Mouse (Mus musculus) ovary, adult 18-20 months (tissue): Measurements from ENCODE around the gene Gm45062.

ENCODE experiments used
- DNase-seq: peaks from one replicate; pipeline ENCODE4 v3.0.0; 2022; ENCODE audit warnings: low spot score, mixed read lengths

Gm45062 gene

DNA sequence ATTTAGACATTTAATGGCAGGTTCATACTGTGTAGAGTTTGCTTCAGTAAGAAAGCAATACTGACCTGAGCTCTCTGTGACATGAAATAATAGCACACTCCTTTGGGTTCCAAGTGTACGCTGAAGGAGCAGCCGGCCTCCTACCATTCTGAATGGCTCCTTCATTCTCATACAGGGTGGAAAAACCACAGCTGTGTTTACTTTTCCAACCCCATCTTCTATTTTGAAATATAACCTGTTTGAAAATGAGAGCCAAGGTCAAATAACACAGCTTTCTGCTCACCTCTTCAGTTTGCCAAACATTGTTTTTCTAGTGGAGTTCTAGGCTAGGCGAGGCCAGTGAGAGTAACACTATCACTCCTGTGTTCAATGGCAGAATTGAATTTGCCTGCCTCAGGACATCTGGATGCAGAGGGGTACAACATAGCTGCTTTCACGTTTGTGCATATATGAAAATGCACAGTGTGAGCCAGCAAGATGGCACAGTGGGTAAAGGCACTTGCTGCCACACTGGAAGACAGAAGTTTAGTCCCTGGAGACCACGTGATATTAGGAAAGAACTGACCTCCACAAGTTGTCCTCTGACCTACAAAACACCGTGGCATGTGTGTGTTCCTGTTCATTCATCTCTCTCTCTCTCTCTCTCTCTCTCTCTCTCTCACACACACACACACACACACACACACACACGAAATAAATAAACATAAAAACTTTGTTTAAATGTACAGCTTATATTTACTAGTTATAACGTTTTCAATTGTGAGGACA, 157.7 kb downstream of the Gm45062 start:
- no peak for DNase-seq

DNA sequence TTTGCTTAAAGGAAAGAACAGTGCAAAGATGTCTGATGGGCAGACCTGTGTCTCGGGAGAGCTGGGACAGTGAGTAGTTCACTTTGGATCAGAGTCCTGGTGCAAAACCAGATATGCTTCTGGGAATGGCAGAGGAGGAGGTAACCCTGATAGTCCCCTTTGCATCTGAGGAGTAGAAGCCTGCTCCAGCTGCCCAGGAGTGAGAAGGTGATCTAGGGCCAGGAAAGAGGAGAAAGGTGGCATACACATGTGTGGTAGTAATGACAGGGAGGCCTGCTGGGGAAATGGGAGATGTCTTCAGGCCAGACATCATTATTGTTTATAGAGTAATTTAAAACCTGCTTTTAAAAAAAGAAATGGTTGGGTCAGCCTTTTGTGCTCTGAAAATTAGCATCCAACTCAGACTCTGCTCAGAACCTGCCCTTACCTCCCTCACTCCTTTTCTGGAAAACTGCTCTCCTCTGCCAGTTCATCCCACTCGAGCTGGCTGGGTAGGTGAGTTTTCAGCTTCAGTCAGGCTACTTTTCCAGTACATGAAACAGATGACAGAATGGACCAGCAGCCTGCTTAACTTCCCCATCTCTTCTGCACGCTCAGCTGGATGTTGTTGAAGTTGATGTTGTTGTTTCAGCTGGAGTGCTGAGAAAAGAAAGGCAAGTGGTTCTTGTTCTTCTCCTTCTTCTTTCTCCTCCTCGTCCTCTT, 160.4 kb downstream of the Gm45062 start:
- no peak for DNase-seq

DNA sequence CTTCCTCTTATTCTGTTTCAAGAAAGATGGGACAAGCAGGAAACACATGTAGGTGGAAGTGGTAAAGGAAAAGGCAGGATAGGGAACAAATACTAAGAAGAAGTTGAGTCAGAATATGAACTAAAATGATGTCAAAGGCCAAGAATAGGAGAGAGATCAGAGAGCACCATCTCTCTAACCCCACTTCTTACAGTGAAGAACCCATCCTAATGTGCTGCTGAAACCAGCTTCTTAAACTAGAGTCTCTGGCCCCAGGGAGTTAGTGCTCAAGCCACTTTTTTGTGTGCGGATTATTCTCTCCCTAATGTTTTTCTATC, 160.9 kb downstream of the Gm45062 start:
- no peak for DNase-seq

DNA sequence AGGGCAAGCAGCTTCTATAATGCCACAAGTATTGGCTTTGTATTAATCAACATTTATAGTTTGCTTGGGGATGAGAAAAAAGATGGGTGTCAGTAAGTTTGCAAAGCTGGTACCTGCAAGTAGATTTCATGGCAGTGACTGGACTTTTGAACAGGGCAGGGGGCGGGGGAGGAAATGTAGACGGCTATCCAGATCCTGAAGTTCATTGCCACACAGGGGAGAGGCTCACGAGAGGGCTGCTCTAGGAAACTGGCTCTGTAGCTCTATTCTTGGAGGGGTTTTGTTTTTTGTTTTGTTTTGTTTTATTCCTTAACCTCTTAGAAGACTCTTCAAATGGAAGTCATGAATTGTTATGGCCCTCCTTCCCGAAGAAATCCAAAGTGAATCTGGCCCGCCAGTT, 162.2 kb downstream of the Gm45062 start:
- DNase-seq: no peak

DNA sequence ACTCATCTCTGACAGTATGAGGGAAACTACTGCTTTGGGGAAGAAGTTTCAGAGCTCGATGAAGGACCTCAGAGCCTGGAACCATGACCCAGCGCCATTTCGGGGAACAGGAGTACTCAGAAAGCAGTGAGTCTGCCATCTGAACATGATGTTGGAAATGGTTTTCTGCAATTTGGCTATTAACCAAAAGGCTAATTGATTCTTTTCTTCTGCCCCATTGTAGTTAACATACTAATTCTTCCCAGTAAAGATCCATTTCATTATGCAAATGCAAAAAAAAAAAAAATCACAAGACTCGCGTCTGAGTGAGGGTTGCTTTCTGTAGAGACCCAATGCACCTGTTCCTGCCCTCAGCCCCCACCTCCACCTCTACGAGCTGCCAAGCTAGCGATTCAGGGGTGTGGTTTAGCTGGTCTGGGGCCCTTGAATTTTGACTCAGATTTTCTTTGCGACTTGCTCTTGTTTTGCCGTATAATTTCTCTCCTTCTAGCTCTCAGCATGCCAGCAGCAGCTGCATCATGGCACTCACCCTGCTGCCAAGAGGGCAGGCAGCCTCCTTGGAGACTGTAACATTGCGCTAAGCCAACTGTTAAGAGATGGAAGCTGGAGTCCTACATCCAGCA, 162.8 kb downstream of the Gm45062 start:
- DNase-seq: no peak

DNA sequence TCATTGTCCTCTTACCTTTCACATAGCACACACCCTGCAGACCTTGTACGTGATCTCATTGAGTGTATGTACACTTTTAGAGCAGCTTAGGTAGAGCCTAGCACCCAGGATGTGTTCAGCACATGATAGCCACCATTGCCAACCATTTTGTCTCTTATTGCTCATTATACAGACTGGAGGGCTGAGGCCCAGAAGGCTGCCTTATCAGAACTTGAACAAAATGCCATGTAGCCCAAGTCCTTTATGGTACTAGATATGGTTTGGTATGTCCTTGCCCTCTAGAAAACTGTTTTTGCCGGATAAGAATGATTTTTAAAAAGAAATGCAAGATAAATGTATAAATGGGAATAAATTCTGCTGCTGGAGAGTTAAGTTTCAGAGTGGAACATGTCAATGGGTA, 163.9 kb downstream of the Gm45062 start:
- DNase-seq: no peak

DNA sequence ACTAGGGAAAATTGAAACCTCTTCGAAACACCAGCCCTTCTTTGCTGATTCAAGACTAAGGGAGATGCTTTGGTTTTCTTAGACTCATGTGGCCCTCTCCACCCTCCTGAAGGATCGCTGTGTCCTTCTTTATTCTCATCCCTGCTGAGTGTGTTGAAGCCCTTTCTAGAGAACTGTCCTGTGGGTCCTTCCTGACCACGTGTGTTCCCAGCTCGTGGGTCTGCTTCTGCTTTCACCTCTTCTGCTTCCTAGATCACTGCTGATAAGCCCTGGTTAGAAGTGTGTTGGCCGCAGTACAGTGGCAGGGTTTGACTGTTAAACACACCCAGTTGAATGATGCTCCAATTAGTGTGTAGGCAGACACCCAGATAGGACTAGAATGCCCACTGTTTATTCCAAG, 168.4 kb downstream of the Gm45062 start:
- DNase-seq: no peak

DNA sequence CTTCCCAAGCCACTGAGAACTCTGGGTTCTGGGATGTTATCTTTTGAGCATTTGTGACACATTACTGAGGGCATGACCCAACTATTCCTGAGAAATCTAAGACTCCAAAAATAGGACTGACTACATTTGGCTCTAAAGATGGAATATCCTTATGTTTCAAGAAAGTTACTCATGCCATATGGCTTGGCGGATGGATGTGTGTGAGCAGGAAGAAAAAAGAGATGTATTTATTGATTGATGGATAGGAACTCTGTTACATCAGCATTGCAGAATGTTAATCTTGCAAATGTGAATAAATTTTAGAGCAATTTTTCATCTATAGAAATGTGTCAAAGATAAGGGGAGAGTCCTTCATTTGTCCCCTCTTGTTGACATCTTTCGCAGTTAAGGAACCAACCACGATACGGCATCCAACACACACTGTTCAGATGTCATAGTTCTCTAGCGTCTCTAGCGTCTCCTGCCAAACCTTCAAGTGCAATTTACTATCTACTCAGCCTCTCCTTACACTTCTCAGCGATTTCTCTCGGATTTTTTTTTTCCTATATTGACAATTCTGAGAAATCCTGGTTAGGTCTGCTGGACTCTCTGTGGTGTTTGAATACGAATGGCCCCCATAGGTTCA, 171.5 kb downstream of the Gm45062 start:
- DNase-seq: no peak

DNA sequence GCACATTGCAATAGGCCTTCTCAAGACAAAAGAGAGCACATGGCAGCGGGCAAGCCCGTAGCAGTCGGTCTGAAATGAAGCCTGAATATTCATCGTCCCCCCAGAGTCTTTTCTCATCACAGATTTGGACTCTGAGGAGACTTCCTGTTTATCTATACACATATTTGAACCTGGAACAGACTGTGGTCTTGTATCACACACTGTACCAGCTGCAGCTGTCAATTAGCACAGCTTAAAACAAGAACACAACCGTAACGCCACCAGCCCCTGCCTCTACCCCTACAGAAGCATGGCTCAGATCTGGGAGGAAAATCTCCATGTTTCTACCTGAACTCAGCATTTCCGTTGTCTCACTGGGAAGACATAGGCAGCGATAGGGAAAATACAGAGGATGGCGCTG, 173.9 kb downstream of the Gm45062 start:
- no peak for DNase-seq

DNA sequence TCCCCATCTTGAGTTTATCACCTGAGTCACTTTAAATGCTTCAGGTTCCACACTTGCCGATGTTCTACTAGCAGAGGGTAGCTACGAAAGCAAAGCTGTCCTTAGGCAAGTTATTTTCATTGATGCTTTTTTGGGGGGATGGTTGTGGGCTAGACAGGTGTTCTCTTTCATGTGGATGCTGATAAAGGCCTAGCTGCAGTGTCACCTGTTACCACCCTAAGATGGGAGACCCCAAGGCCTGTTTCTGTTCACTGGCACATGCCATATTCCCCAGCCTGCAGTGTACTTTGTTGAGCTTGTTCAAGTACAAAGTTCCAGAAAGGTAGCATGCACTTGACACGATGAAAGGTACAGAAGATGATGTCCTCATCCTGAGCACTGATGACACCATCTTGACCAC, 178.7 kb downstream of the Gm45062 start:
- no peak for DNase-seq

DNA sequence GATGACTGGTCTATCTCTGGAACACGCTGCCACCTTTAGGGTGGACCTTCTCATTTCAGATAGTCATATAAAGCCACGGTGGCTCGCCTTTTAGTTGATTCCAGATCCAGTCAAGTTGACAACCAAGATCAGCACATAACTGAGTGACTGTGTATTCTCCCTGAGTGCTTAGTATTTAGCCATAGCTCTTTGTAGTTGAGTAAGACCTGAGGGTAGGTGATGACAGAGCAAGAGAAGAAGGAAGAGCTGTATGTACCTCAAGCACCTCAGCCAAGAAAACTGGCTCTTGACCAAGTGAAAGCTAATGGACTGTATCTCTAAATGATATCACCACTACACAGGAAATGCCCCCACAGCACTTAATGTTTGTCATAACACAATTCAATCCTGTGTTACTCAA, 182.6 kb downstream of the Gm45062 start:
- no peak for DNase-seq

DNA sequence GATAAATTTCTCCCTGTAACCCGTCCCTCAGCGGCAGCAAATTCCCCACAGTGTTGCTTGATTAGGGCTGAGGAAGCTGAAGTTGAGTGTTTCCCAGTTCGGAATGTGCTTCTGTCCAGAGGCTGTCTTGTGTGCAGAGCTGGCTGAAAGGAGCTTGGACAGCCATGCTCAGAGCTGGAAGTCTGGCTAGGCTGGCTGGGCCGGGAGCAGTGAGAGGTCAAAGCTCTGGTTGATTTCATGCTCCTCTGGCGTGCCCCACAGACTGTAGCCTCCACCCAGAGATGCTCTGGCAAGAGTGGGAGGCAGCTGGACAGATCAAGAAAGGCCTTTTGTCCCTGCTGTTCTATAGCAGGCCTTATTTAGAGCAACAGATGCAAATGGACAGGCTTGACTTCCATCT, 187.5 kb downstream of the Gm45062 start:
- peak; percentile 2 for DNase-seq

DNA sequence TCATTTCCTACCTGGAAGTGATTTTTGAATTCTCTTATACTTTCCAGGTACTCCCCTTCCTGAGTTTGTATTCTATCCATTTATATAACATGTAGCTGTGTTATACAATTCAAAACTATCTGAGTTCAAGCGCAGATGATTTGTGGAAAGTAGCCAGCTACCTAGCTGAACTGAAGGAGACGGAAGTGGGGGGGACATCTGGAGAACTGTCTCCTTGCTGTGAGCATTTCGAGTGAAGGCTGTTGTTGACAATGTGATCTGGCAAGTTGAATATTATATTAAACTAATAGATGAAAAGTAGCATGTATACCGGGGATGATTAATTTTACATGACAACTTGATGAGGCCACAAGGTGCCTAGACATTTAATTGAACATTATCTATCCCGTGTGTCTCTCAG, 196.3 kb downstream of the Gm45062 start:
- no peak for DNase-seq

DNA sequence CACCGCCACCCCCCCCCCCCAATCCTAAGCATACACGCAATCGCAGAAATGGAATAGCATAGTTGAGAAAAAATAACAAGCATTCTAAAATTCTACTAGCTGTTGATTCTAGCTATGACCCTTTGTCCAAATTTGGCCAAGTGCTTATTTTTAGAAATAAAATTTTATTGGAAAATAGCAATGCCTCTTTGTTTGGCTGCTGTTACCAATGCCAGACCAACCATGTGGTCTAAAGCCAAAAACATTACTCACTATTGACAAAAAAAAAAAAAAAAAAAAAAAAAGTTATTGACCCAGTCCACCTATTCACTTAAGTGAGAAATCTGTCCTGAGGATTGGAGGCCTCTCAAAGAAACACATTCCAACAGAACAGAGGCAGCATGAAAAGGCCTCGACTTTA, 199.3 kb downstream of the Gm45062 start:
- no peak for DNase-seq

DNA sequence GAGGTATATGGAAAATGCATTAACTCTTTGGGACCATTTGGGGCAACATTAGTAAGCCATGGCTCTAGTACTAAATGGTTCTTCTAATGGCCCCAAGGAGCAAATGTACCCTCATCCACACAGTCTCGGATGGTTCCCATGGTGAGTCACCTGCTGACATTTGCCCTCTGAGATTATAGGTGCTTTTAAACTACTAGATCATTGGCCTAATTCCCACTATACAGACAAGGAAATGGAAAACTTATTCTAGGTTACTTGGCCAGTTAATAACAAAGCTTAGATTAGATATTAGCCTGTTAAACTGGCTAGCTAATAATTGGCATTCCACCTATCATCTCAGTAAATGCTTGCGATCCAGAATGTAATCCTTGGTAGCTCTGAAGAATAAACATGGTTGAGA, 203.2 kb downstream of the Gm45062 start:
- no peak for DNase-seq

DNA sequence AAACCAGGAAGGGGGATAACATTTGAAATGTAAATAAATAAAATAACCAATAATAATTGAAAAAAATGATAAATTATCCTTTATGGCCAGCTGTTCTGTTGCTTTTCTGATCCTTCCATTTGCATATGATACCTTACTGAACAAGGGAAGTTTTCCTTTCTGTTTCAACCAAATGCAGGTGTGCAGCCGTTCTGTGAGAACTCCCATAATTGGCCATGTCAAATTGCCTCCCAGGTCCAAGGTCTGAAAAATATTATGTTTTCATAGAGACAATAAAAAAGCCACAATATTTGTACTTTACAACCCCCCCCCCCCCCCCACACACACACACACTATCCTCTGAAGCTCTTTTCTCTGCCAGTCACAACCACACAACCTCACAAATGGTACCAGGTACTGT, 206.1 kb downstream of the Gm45062 start:
- DNase-seq: no peak

DNA sequence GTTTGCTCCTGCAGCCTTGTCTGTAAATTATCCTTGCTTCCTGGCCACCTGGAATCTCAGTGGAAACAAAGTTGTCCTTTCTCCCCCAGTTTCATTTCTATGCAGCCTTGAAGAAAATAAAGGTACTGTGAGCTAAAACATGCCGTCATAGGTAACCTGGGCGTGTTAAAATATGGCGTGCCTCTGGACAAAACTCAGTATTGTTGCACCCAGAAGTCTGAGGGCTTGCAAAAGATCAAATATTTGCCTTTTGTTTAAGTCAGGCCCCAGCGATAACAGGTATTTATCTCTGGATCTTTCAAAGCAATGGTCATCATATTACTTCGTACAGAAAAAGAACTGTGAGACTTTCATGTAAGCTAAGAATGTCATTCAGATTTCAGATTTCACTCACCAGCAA, 206.7 kb downstream of the Gm45062 start:
- no peak for DNase-seq

DNA sequence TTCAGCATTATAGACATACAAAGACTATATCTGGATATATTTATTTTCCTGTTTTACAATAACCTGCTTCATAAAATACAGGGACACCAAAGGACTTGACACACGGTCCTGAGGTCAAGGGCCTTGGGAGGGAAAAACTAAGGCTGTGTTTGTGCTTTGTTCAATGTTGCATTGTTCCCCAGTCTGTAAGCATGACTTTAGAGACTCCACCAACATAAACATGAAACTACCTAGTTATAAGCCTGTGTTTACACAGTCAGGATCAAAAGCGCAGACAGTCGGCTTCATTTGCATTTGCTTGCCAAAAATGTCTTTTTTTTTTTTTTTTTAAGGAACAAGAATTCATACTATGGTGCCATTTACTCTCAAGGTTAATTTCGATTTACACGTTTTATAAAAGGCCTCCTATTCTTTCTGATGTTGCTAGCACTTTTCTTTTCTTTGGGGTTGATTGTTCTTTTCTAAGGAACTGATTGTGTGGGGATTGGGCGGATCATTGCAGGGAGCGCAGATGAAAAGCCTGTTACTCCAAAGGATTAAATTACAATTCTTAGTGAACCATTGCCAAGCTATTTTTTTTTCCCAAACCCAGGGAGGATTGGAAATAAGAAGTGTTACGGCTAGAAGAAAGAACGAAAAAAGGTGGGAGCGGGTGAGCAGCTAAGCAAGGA, 208.6 kb downstream of the Gm45062 start:
- DNase-seq: no peak

DNA sequence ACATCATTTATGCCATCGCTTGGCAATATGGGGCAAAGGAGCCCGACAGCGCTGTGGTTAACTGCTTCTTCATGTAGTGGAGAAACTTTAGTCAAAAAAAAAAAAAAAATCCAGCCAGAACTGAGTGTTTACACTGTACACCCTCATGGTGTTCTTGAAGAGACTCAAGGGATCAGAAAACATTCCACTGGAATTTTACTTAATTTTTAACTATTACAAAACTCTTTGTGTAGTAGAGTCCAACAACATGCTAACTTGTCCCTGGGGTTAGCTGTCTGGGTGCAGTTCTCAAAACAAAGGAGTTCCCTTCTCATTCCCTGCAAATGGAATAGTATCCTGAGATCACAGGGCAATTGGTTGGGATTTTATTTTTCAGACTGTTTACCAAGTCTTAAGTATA, 210.7 kb downstream of the Gm45062 start:
- no peak for DNase-seq

DNA sequence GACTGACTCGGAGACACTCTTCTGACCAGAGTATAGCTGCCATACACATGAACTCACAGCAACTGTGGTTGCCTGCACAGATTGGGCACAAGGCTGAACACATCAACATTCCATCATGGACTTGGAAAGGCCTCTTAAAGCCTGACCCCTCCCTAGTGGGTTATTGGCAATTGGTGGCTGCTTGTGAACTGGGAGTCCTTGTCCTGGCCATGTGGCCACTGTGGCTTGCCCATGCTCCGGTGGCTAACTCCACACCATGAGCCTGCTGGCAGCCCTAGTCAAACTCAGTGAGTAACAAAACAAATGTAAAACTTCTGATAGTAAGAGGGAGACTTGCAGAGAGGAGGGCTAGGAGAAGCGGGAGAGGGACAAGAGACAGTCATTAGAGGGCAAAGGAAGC, 212.9 kb downstream of the Gm45062 start:
- no peak for DNase-seq

DNA sequence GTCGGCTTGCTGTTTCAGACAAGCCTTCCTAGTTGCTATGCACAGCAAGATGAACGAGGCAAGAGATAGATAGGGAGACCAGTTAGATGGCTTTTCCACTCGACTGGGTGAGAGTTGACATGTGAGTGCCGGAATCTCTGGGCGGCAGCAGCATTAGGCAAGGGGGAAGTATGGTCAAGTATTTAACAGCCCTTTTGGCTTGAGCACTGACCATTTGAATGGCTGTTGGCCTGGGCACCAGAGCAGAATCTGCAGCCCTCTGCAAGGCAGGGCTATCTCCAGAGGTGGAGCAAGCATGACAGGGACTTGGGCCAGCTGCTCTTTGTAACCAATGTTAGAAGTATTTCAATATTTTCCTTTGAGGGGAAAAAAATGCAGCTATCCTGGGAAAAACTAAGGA, 213.7 kb downstream of the Gm45062 start:
- no peak for DNase-seq

DNA sequence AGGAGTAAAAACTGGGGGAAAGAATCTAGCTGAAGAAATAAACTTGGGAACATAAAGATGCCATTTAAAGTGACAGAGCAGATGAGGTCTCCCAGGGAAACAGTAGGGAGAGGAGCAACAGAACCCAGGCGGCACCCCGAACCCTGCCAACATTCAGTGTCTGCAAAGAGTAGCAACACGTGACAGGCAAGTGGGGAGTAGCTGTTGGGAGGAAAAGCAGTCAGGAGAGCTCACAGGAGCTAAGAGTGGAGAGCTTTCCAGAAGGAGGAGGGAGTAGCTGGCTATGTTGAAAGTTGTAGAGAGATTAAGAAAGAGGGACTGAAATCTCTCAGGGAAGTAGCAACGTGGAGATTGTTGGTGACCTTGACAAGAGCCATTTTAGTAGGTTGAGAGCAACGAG, 214.2 kb downstream of the Gm45062 start:
- DNase-seq: peak; percentile 25

DNA sequence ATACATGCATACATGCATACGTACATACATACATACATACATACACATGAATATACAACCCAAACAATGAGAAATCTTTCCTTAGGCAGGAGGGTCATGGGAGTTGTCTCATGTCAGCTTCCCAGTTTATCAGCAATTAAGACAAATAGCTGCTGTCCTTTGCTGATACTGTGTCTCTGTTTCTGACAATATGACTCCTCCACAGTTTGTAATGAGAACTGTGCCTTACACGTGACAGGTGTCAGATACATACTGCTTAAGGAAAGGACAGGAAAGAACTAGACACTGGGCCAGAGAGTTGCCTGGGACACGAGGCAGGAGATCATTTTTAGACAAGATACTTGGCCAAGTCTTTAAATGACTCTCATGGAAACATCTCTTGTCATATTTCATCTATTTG, 215.1 kb downstream of the Gm45062 start:
- DNase-seq: no peak
